Mouse (Mus musculus): ENCODE measurements around the gene Cyp2d34. TPM values are rescaled to one million over a fixed set of nuclear protein-coding genes. Genes with fewer than 3 reads are reported as not detected.

The Cyp2d34 gene
- 367 and 461 TPM in 2 replicates for polyA plus RNA-seq (2012; rRNA removed)

DNA sequence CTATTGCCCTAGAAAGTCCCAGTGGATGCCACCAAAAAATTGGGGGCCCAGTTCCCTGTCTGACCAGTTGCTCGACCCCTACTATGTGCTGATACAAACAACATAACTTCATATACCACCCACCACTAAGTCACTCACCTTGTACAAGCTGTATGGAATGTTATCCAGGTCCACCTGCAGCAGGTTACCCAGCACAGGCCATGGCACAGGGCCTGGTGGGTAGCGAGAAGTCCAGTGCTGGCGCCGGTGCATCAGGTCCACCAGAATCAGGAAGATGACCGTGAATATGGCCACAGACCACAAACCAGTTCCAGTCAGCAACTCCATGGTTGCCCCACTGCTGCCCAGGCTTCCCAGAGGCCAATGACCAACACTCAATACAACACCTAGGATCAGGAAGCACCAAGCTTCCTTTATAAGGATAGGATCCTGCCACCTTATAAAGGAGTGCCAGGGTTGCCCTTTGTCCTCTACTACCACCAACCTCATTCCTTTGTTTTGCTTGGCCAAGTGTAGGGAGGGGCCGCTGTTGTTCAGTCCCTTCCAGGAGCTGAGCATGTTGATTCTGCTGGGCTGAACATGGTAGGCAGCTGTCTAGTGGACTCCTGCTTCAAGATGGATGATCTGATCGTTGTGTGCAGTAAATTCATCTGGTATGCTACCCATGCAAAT lies at the start of gene Cyp2d34:
TSS of gene Cyp2d34 (minus strand) at position 416 of the 672 bp plus-strand sequence.

Other genes with a start within 250 kb of the Cyp2d34 start
- 55.6 and 68.7 TPM in 2 replicates for gene Cyp2d22, start 240.7 kb downstream of the Cyp2d34 start, polyA plus RNA-seq (2012; rRNA removed)
- 0.09 and 0.22 TPM in 2 replicates for gene Cyp2d11, start 226.9 kb downstream of the Cyp2d34 start, polyA plus RNA-seq (2012; rRNA removed)
- gene Cyp2d10, start 213.8 kb downstream of the Cyp2d34 start, polyA plus RNA-seq (2012; rRNA removed) = 103 and 104 TPM in 2 replicates
- 48.4 and 53.8 TPM in 2 replicates for gene Cyp2d9, start 187.5 kb downstream of the Cyp2d34 start, polyA plus RNA-seq (2012; rRNA removed)
- 56.4 and 63.9 TPM in 2 replicates for gene Cyp2d12, start 65.9 kb downstream of the Cyp2d34 start, polyA plus RNA-seq (2012; rRNA removed)
- gene Cyp2d40, start 143.2 kb upstream of the Cyp2d34 start, polyA plus RNA-seq (2012; rRNA removed) = 0.09 TPM in 1 of 2 replicates, not detected in the other
- gene Cyp2d26, start 173.3 kb upstream of the Cyp2d34 start, polyA plus RNA-seq (2012; rRNA removed) = 25.1 and 43.4 TPM in 2 replicates